ENCODE assay signal across 9 mouse cellular contexts in genomic region chr5:114296693-114297631, GRCm38 (mm10). TPM values are rescaled to one million over a fixed set of nuclear protein-coding genes. Genes with fewer than 3 reads are reported as not detected.
DNase-seq lines count a peak whose midpoint lies in the region; ATAC-seq and TF ChIP-seq lines count a peak whose summit lies in the region.
"Had no signal": no experiment of that assay in that cellular context is flagged by ENCODE, and none has a peak within 500 bp of the region (broad histone marks: within the 10 kb centered on the region; RNA-seq: fewer than 3 reads in every experiment).

No protein-coding gene starts in this region.

- H3K4me3 ChIP-seq in lung, postnatal 0 days (ENCODE audit: low read depth, low read length), result no peak overlapping the region
- no peak overlapping the region for H3K4me3 ChIP-seq in limb, embryonic 15.5 days

- peak; percentile 36 for DNase-seq in lung, postnatal 0 days (ENCODE audit: low spot score)
- DNase-seq in lung, postnatal 14 days, result no peak
- DNase-seq in adrenal gland, adult 8-10 months, result peak; percentile 53
- no peak for DNase-seq in cerebellum, adult 8-10 months
- no peak for DNase-seq in left cerebral cortex, adult 18-20 months (ENCODE audit: low spot score in 2 of 2)
- DNase-seq in kidney, postnatal 10 days, result no peak

- H3K27ac ChIP-seq in lung, postnatal 0 days (ENCODE audit: low read length), result no peak overlapping the region
- no peak overlapping the region for H3K27ac ChIP-seq in limb, embryonic 15.5 days

- H3K36me3 ChIP-seq in lung, postnatal 0 days (ENCODE audit: insufficient read depth, low read length), result no peaks in the 10 kb centered on the region
- no peaks in the 10 kb centered on the region for H3K36me3 ChIP-seq in limb, embryonic 15.5 days

- H3K27me3 ChIP-seq in lung, postnatal 0 days (replicated peaks; ENCODE audit: insufficient read depth, low read length), result no peaks in the 10 kb centered on the region
- H3K27me3 ChIP-seq in limb, embryonic 15.5 days, result no peaks in the 10 kb centered on the region

- TF ChIP-seq CTCF in lung, postnatal 0 days (IDR thresholded peaks at IDR 0.05), result peak; percentile 52

- 31% methylated on average over 22 of the region's 22 CpGs for WGBS in lung, postnatal 0 days
- WGBS in limb, embryonic 15.5 days, result 19% methylated on average over 22 of the region's 22 CpGs

- no peaks in the 10 kb centered on the region for H3K4me1 ChIP-seq in lung, postnatal 0 days (ENCODE audit: insufficient read depth, low read depth, low read length)
- peaks cover 19% of the 10 kb centered on the region for H3K4me1 ChIP-seq in limb, embryonic 15.5 days

- H3K9ac ChIP-seq in lung, postnatal 0 days (replicated peaks; ENCODE audit: low read depth), result no peak overlapping the region
- H3K9ac ChIP-seq in limb, embryonic 15.5 days, result no peak overlapping the region

- H3K9me3 ChIP-seq in lung, postnatal 0 days (ENCODE audit: low read length), result no peaks in the 10 kb centered on the region
- no peaks in the 10 kb centered on the region for H3K9me3 ChIP-seq in limb, embryonic 15.5 days

- no peak for TF ChIP-seq EP300 in lung, postnatal 0 days (IDR thresholded peaks at IDR 0.05)

- ATAC-seq in lung, postnatal 0 days, result no peak
- ATAC-seq in granulocyte monocyte progenitor cell, adult 5-6 weeks (replicated peaks; ENCODE audit: poor library complexity, severe bottlenecking), result 0 out of 2 replicates have a peak, but pooled peaks have one; percentile 20
- no peak for ATAC-seq in limb, embryonic 15.5 days (ENCODE audit: insufficient number of reproducible peaks, low FRiP score, low TSS enrichment, low read depth)

- H3K4me2 ChIP-seq in lung, postnatal 0 days (replicated peaks; ENCODE audit: low read depth, low read length), result no peak overlapping the region; the same call in 1 of the 2 replicates
- H3K4me2 ChIP-seq in limb, embryonic 15.5 days, result 0 out of 2 replicates have a peak overlapping the region, but pooled peaks have one; percentile 2

RNA-seq across cellular contexts. Expression of gene Myo1h, which starts 8.0 kb away (rescaled TPM):
- 3.1 and 3.4 TPM in 2 replicates for polyA plus RNA-seq in lung, postnatal 0 days (2015; fragmentation: Nextera tagmentation; extraction: Ambion mirVana)
- 1 to 10 TPM in 1 of 4 experiments, under 1 TPM in 3; 0.70 to 1.1 (median 0.81) TPM for total RNA-seq in adrenal gland, adult 8-10 months (2022)
- total RNA-seq in granulocyte monocyte progenitor cell, adult 5-6 weeks (2014; fragmentation: Nextera tagmentation), result 0.15 and 1.0 TPM in 2 replicates
- 0.82 and 1.5 TPM in 2 replicates for total RNA-seq in granulocyte monocyte progenitor cell, adult 5-6 weeks (2017)
- 2.2 and 3.7 TPM in 2 replicates for polyA plus RNA-seq in limb, embryonic 15.5 days (2015; fragmentation: Nextera tagmentation; extraction: Ambion mirVana)
- 1 to 10 TPM; 2.5 to 3.3 TPM for total RNA-seq in left cerebral cortex, adult 18-20 months (2021)

RNA-seq across cellular contexts. Expression of gene Foxn4, which starts 23.4 kb away (rescaled TPM):
- 0.74 and 0.81 TPM in 2 replicates for polyA plus RNA-seq in lung, postnatal 0 days (2015; fragmentation: Nextera tagmentation; extraction: Ambion mirVana)
- not detected for total RNA-seq in adrenal gland, adult 8-10 months (2022)
- total RNA-seq in granulocyte monocyte progenitor cell, adult 5-6 weeks (2014; fragmentation: Nextera tagmentation), result not detected in 2 replicates
- not detected in 2 replicates for total RNA-seq in granulocyte monocyte progenitor cell, adult 5-6 weeks (2017)
- not detected in 2 replicates for polyA plus RNA-seq in limb, embryonic 15.5 days (2015; fragmentation: Nextera tagmentation; extraction: Ambion mirVana)
- not detected for total RNA-seq in left cerebral cortex, adult 18-20 months (2021)
- total RNA-seq: gastrocnemius, postnatal 36 days had no signal

Comparison
In these comparisons a context has a peak if more than half of its experiments do, and no peak if none do; other contexts are left out.
1. DNase-seq: peak in lung, postnatal 0 days (single experiment) and adrenal gland, adult 8-10 months (single experiment); none in lung, postnatal 14 days (single experiment), cerebellum, adult 8-10 months (single experiment), left cerebral cortex, adult 18-20 months (0 of 2) and kidney, postnatal 10 days (single experiment).